9 mouse cellular contexts compared by ENCODE assay signal in the genomic region with DNA sequence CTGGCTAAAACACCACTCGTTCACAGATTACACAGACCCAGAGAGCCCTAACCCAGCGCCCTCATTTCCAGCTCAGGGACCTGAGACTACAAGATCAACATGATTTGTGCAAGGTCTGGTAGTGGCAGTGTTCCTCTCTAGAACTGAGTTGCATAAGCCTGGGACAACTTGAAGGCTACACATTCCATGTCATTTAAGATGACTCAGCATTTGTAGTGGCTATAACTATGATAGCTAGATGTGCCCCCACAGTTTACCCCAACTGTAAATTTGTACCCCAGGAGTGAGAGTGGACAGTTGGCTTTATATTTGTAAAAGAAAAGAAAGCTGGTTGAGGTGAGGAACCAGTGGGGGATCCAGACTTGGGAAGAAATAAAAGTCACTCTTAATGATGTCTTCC. TPM values are rescaled to one million over a fixed set of nuclear protein-coding genes. Genes with fewer than 3 reads are reported as not detected.
DNase-seq lines count a peak whose midpoint lies in the region; ATAC-seq and TF ChIP-seq lines count a peak whose summit lies in the region.
"Had no signal": no experiment of that assay in that cellular context is flagged by ENCODE, and none has a peak within 500 bp of the region (broad histone marks: within the 10 kb centered on the region; RNA-seq: fewer than 3 reads in every experiment).

No protein-coding gene starts in this region.

- H3K27me3 ChIP-seq in hindbrain, embryonic 14.5 days (ENCODE audit: control insufficient read depth, insufficient read depth, low read length), result peaks cover 25% of the 10 kb centered on the region

- H3K4me2 ChIP-seq in hindbrain, embryonic 14.5 days (replicated peaks), result peak overlapping the region; percentile 86

- 0 out of 2 replicates have a peak, but pooled peaks cover 6% of the 10 kb centered on the region for H3K4me1 ChIP-seq in hindbrain, embryonic 14.5 days (replicated peaks; ENCODE audit: control insufficient read depth, insufficient read depth, low read length)

- H3K9me3 ChIP-seq in hindbrain, embryonic 14.5 days (ENCODE audit: control insufficient read depth, low read length), result no peaks in the 10 kb centered on the region

- no peak for DNase-seq in left cerebral cortex, adult 2 months (ENCODE audit: extremely low spot score in 1 of 2, low spot score in 2 of 2)
- no peak for DNase-seq in left cerebral cortex, adult 9 months (ENCODE audit: low spot score in 2 of 2)
- peak; percentile 8 for DNase-seq in cerebellum, adult 9-11 months
- no peak for DNase-seq in hindbrain, embryonic 14.5 days (ENCODE audit: low spot score)
- DNase-seq in retina, embryonic 14.5 days (ENCODE audit: low spot score), result peak; percentile 15
- no peak for DNase-seq in ovary, postnatal 14 days (ENCODE audit: low spot score)
- no peak for DNase-seq in MN1 (ENCODE audit: low spot score)
- DNase-seq: gastrocnemius, postnatal 25 days had no signal

- H3K27ac ChIP-seq in left cerebral cortex, adult 2 months, result peak overlapping the region; percentile 91; the same call in 1 of the 2 replicates
- H3K27ac ChIP-seq in hindbrain, embryonic 14.5 days, result no peak overlapping the region

- 69% methylated on average over 2 of the region's 2 CpGs for WGBS in hindbrain, embryonic 14.5 days

- TF ChIP-seq CTCF in left cerebral cortex, adult 2 months (IDR thresholded peaks at IDR 0.05), result no peak

- intact Hi-C loops in left cerebral cortex, adult 2 months (cut with DNase I), result loop anchor here (5.0 kb wide), 1 partner anchor 109 kb away; no protein-coding TSS in a partner anchor

- no peaks in the 10 kb centered on the region for H3K36me3 ChIP-seq in hindbrain, embryonic 14.5 days (replicated peaks; ENCODE audit: control insufficient read depth, insufficient read depth)

- no peak for ATAC-seq in hindbrain, embryonic 14.5 days (ENCODE audit: low FRiP score)

- peak overlapping the region; percentile 76; the same call in 1 of the 2 replicates for H3K4me3 ChIP-seq in left cerebral cortex, adult 2 months
- H3K4me3 ChIP-seq in hindbrain, embryonic 14.5 days (replicated peaks; ENCODE audit: low read length), result peak overlapping the region; percentile 74
- H3K4me3 ChIP-seq: erythroblast, embryonic 14.5 days had no signal

- no peak overlapping the region for H3K9ac ChIP-seq in hindbrain, embryonic 14.5 days

RNA-seq across cellular contexts. Expression of gene Hdac9, which starts 8.9 kb away (rescaled TPM):
- total RNA-seq in left cerebral cortex, adult 2 months (2021), result 10 to 100 TPM; 58.1 to 59.7 TPM
- 12.0 and 14.7 TPM in 2 replicates for polyA plus RNA-seq in hindbrain, embryonic 14.5 days (2014; fragmentation: Nextera tagmentation; extraction: Ambion mirVana)
- polyA plus RNA-seq: erythroblast, embryonic 14.5 days had no signal

Comparison
In these comparisons a context has a peak if more than half of its experiments do, and no peak if none do; other contexts are left out.
1. DNase-seq: peak in cerebellum, adult 9-11 months (single experiment) and retina, embryonic 14.5 days (single experiment); none in left cerebral cortex, adult 2 months (0 of 2), left cerebral cortex, adult 9 months (0 of 2), hindbrain, embryonic 14.5 days (single experiment), ovary, postnatal 14 days (single experiment) and MN1 (single experiment).